9 mouse cellular contexts compared by ENCODE assay signal in the genomic region with DNA sequence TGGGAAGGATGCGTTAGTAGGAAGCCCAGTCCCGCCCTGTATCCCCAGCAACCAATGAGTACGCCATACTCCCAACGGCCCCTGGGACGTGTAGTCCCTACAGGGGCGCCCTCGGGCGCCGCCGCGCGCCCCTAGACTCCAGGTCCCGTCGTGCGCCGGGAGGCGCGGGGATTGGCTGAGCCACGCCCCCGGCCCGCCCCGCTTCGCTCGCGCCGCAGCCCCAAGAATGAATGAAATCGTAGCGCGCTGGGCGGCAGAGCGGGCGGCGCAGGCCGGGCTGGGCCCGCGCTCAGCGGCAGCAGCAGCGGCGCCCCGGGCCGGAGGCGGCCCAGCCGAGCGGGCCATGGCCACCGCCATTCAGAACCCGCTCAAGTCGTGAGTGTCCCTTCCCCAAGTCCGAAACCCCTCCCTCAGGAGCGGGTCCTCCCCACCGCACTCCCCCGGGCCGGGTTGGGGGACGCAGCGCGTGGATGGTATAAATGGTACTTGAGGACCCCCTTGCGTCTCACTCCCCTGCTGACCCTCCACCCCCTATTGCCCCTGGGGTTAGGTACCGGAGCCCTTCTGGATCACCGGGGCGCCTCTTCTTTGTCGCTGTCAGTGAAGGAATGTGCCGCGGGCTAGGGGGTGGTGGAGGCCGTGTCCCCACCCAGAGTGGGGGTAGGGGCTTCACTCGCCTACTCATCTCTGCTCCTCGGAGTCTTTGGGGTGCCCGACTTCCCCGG. TPM values are rescaled to one million over a fixed set of nuclear protein-coding genes. Genes with fewer than 3 reads are reported as not detected.
DNase-seq lines count a peak whose midpoint lies in the region; ATAC-seq and TF ChIP-seq lines count a peak whose summit lies in the region.
"Had no signal": no experiment of that assay in that cellular context is flagged by ENCODE, and none has a peak within 500 bp of the region (broad histone marks: within the 10 kb centered on the region; RNA-seq: fewer than 3 reads in every experiment).

A gene (plus strand): TSS at position 214 of the 725 bp plus-strand sequence.

- H3K36me3 ChIP-seq in ES-E14 (ENCODE audit: control insufficient read depth, insufficient read depth, low read length, poor library complexity, severe bottlenecking): no peaks in the 10 kb centered on the region
- H3K36me3 ChIP-seq in forebrain, embryonic 11.5 days (ENCODE audit: control insufficient read depth, insufficient read depth, low read length): no peaks in the 10 kb centered on the region
- no peaks in the 10 kb centered on the region for H3K36me3 ChIP-seq in heart, embryonic 16.5 days (ENCODE audit: control insufficient read depth, insufficient read depth)
- H3K36me3 ChIP-seq in liver, embryonic 13.5 days: no peaks in the 10 kb centered on the region

- H3K27me3 ChIP-seq in forebrain, embryonic 11.5 days (ENCODE audit: control insufficient read depth, insufficient read depth, low read length): no peaks in the 10 kb centered on the region
- H3K27me3 ChIP-seq in heart, embryonic 16.5 days (ENCODE audit: control insufficient read depth, insufficient read depth, low read length): peaks cover 52% of the 10 kb centered on the region
- peaks cover 70% of the 10 kb centered on the region for H3K27me3 ChIP-seq in liver, embryonic 13.5 days

- in situ Hi-C loops in ES-E14 (cut with MboI; ENCODE audit: low sequenced_read_pairs in 2 of 2, unreplicated experiment in 2 of 2): no loop called here

- H3K27ac ChIP-seq in ES-E14 (ENCODE audit: insufficient read depth, low read depth, low read length, poor library complexity, severe bottlenecking): no peak within 1 kb of the TSS; the same call in 1 of the 2 replicates
- H3K27ac ChIP-seq in forebrain, embryonic 11.5 days (ENCODE audit: low read depth, low read length): peak within 1 kb of the TSS; percentile 65
- no peak within 1 kb of the TSS for H3K27ac ChIP-seq in heart, embryonic 16.5 days (ENCODE audit: low read length)
- no peak within 1 kb of the TSS for H3K27ac ChIP-seq in liver, embryonic 13.5 days
- H3K27ac ChIP-seq: macrophage had no signal

- peaks cover 8 to 23% of the 10 kb centered on the region in 2 experiments for H3K4me1 ChIP-seq in ES-E14 (ENCODE audit: control insufficient read depth in 2 of 2, insufficient read depth in 2 of 2, low read length in 2 of 2, poor library complexity in 1 of 2)
- H3K4me1 ChIP-seq in forebrain, embryonic 11.5 days (replicated peaks; ENCODE audit: control insufficient read depth, insufficient read depth, low read length): peaks cover 20% of the 10 kb centered on the region
- peaks cover 21% of the 10 kb centered on the region for H3K4me1 ChIP-seq in heart, embryonic 16.5 days (ENCODE audit: control insufficient read depth, insufficient read depth, low read length)
- H3K4me1 ChIP-seq in liver, embryonic 13.5 days (replicated peaks): peaks cover 44% of the 10 kb centered on the region

- peak within 1 kb of the TSS; percentile 67 for H3K4me2 ChIP-seq in forebrain, embryonic 11.5 days (ENCODE audit: low read depth, low read length, severe bottlenecking)
- peak within 1 kb of the TSS; percentile 91 for H3K4me2 ChIP-seq in heart, embryonic 16.5 days (ENCODE audit: low read depth, low read length)
- peak within 1 kb of the TSS; percentile 80 for H3K4me2 ChIP-seq in liver, embryonic 13.5 days

- H3K9me3 ChIP-seq in ES-E14 (ENCODE audit: control insufficient read depth, insufficient read depth, low read depth, low read length): no peaks in the 10 kb centered on the region
- H3K9me3 ChIP-seq in forebrain, embryonic 11.5 days (ENCODE audit: control insufficient read depth, low read length): no peaks in the 10 kb centered on the region
- no peaks in the 10 kb centered on the region for H3K9me3 ChIP-seq in heart, embryonic 16.5 days (replicated peaks; ENCODE audit: control insufficient read depth, low read length)
- no peaks in the 10 kb centered on the region for H3K9me3 ChIP-seq in liver, embryonic 13.5 days (replicated peaks)

- ATAC-seq in forebrain, embryonic 11.5 days (replicated peaks; ENCODE audit: low FRiP score): peak; percentile 80
- peak; percentile 74 for ATAC-seq in heart, embryonic 16.5 days (replicated peaks; ENCODE audit: extremely low read depth, insufficient read depth, low FRiP score)
- ATAC-seq in liver, embryonic 13.5 days (ENCODE audit: low read depth): peak; percentile 70

- DNase-seq in ES-E14 (ENCODE audit: low read depth, low spot score): no peak
- peak; percentile 93 for DNase-seq in brain, embryonic 18.5 days (ENCODE audit: low read depth, low spot score)
- peak; percentile 93 for DNase-seq in forebrain, embryonic 11.5 days (ENCODE audit: low spot score)
- DNase-seq in kidney, postnatal 14 days: peak; percentile 86
- peak; percentile 47 for DNase-seq in liver, embryonic 13.5 days
- peak; percentile 82 for DNase-seq in neural tube, embryonic 10.5 days (ENCODE audit: extremely low spot score, low spot score)
- peak; percentile 88 for DNase-seq in testis, postnatal 14 days (ENCODE audit: low spot score)

- peak within 1 kb of the TSS; percentile 70 to 91 for H3K4me3 ChIP-seq in ES-E14 (ENCODE audit: insufficient read depth in 1 of 2, low read depth in 1 of 2, low read length in 2 of 2, poor library complexity in 1 of 2, severe bottlenecking in 1 of 2)
- H3K4me3 ChIP-seq in forebrain, embryonic 11.5 days (ENCODE audit: low read depth, low read length): peak within 1 kb of the TSS; percentile 57
- peak within 1 kb of the TSS; percentile 61 for H3K4me3 ChIP-seq in heart, embryonic 16.5 days (ENCODE audit: low read length)
- peak within 1 kb of the TSS; percentile 56 for H3K4me3 ChIP-seq in liver, embryonic 13.5 days (replicated peaks)

- WGBS in forebrain, embryonic 11.5 days: 2% methylated on average over 58 of the region's 67 CpGs
- under 1% methylated on average over 67 of the region's 67 CpGs for WGBS in heart, embryonic 16.5 days
- WGBS in liver, embryonic 13.5 days (ENCODE audit: insufficient replicate concordance): 1% methylated on average over 67 of the region's 67 CpGs

- H3K9ac ChIP-seq in ES-E14 (ENCODE audit: insufficient read depth, low read depth, low read length, poor library complexity, severe bottlenecking): peak within 1 kb of the TSS; percentile 78
- peak within 1 kb of the TSS; percentile 66 for H3K9ac ChIP-seq in forebrain, embryonic 11.5 days (ENCODE audit: low read length)
- H3K9ac ChIP-seq in heart, embryonic 16.5 days (ENCODE audit: low read length): peak within 1 kb of the TSS; percentile 68
- H3K9ac ChIP-seq in liver, embryonic 13.5 days: peak within 1 kb of the TSS; percentile 54

TF ChIP-seq in ES-E14, 5 proteins besides CTCF, POLR2A, EP300 and RAD21:
- TF ChIP-seq CHD2 (IDR thresholded peaks at IDR 0.05; ENCODE audit: low read depth, low read length) (no peak), ZC3H11A (IDR thresholded peaks at IDR 0.05; ENCODE audit: borderline replicate concordance, low read depth, low read length) (no peak), MAFK (IDR thresholded peaks at IDR 0.05; ENCODE audit: insufficient read depth, low read depth, low read length) (no peak), ZNF384 (IDR thresholded peaks at IDR 0.05; ENCODE audit: low read depth, low read length) (no peak), HCFC1 (IDR thresholded peaks at IDR 0.05; ENCODE audit: borderline replicate concordance, insufficient read depth, low read length) (peak; percentile 88)

RNA-seq across cellular contexts. Expression of the gene that starts here (rescaled TPM):
- 18.0 and 20.0 TPM in 2 replicates for total RNA-seq in ES-E14 (2012; rRNA removed)
- 76.0 and 88.3 TPM in 2 replicates for polyA plus RNA-seq in forebrain, embryonic 11.5 days (2014; fragmentation: Nextera tagmentation; extraction: Ambion mirVana)
- polyA plus RNA-seq in heart, embryonic 16.5 days (2015; fragmentation: Nextera tagmentation; extraction: Ambion mirVana): 2.0 and 3.0 TPM in 2 replicates
- polyA plus RNA-seq in liver, embryonic 13.5 days (2015; fragmentation: Nextera tagmentation; extraction: Ambion mirVana): 1.7 and 2.3 TPM in 2 replicates

Comparison
In these comparisons a context has a peak if more than half of its experiments do, and no peak if none do; other contexts are left out.
1. RNA of the gene that starts here (polyA plus RNA-seq): 76.0 to 88.3 TPM in forebrain, embryonic 11.5 days; 1.7 to 2.3 TPM in liver, embryonic 13.5 days and 2.0 to 3.0 TPM in heart, embryonic 16.5 days; every median in the first group is over 10 times any median in the second.
2. Peak in every context shown above with its lines, with median percentiles within 50 percentile points of each other: H3K4me3 ChIP-seq, H3K9ac ChIP-seq, ATAC-seq and H3K4me2 ChIP-seq.